Mouse (Mus musculus): Measurements from ENCODE around the gene Aurkb.
A peak's percentile ranks its signal among the peaks of the same experiment; 100 is the strongest.
"Not testable (repeated sequence)": the region's sequence is repeated elsewhere in the genome, so short reads cannot be mapped to it uniquely, and the experiment has no call there.

Aurkb gene

DNA sequence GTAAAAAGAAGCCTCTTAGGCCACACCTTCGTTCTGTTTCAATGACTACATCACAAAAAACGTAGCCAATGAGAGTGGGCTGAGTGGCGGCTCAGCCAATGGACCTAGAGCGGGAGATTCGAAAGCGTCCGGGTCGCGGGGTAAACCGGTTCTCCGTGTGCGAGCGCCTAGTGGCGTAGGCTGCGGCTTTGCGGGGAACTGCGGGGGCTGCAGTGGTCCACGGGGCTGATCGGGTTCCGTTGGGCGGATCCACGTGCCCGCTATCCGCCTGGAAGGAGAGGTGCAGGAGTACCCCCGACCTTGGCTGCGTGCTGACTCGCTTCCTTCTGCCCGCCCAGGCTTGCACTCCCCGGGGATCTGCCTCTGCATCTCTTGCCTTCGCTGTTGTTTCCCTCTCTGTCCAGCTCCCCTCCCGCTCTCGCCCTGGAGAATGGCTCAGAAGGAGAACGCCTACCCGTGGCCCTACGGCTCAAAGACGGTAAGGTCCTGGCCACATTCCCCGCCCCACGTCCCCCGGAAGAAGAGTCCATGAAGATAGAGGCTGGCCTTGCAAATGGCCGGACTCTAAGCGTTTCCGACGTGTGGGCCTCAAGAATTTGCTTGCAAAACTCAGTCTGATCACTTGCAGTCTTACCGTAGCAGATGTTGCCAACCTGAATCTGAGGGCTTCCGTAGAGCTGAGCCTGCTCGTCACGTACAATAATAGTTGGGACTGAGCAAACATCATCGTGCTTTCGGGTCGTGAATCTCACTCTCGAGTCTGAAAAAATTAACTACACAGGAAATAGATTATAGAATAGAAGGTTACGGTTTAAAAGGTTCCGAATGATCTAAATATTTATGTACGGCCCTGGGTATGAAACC is at the start of gene Aurkb:
TSS of gene Aurkb (plus strand) at position 117 of the 864 bp plus-strand sequence.
- DNase-seq = peak; percentile 64 to 76

DNA sequence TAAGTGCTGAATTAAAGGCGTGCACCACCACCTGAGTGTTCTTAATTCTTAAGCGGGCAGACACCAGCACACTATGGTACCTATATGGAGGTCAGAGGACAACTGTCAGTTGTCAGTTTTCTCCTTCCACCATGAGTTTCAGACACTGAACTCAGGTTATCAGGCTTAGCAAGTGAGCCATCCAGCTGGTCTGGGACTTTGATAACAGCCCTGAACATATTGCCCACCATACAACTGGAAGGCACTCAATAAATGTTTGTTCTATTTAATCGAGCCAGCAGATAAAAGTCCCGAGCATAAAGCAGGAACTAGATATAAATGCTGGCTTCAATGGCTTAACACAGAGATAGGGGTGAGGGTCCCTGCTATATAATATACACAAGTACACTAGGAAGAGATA is 48.4 kb upstream of the Aurkb start:
- no peak for DNase-seq

DNA sequence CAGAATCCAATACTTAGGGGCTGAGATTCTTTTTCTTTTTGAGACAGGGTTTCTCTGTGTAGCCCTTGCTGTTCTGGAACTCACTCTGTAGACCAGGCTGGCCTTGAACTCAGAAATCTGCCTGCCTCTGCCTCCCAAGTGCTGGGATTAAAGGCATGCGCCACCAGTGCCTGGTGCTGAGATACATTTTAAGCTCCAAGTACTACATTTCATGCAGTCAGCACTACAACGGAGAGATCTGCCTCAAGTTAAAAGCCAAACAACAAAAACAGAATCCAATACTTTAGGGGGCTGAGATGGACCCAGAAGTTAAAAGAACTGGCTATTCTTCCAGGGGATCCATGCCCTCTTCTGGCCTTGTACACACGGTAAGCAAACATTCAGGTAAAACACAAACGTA is 42.7 kb upstream of the Aurkb start:
- DNase-seq = not testable (repeated sequence)

DNA sequence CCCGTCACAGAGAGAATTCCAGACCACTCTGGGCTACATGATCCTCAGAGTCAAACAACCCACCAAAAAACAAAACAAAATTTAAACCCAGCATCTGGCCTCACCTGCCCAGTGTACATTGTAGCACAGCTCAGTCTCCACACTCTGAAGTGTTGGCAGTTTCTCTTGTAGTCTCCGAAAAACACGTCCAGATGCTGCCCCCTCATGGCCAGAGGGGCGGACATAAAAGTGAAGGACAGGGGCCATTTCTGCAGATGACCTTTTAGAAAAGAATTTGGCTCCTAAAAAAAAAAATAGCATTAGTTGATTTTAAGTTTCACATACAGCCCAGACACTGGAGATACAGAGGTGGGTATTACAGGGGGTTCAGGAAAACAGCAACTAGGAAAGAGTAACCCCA is 41.9 kb upstream of the Aurkb start:
- no peak for DNase-seq

DNA sequence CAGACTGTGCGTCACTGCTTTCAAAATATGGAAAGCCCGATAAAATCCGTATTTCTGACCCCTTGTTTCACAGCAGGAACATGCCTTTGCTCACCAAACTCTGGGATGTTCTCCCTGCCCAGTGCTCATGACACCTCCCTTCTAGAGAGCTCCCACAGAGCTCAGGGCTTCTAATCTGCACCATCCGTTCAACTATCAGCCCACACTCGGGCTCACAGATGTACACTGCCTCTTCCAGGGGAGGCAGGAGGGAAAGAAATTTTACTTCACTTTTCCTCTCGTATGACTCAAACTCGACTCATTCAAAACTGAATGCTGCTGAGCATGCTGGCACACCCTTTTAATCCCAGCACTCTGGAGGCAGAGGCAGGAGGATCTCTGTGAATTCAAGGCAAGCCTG is 40.3 kb upstream of the Aurkb start:
- no peak for DNase-seq

DNA sequence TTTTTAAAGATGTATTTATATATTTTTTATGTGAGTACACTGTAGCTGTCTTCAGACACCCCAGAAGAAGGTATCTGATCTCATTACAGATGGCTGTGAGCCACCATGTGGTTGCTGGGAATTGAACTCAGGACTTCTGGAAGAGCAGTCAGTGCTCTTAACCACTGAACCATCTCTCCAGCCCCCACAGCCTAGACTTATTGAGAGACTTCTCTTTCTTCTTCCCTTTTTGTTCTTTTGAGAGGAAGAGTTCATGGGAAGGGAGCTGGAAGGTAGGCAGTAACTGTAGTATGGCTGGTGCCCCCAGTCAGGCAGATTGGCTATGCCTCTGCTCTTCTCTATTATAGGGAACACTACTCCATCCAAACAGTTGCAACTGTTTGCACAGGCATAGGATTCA is 38.9 kb upstream of the Aurkb start:
- not testable (repeated sequence) for DNase-seq

DNA sequence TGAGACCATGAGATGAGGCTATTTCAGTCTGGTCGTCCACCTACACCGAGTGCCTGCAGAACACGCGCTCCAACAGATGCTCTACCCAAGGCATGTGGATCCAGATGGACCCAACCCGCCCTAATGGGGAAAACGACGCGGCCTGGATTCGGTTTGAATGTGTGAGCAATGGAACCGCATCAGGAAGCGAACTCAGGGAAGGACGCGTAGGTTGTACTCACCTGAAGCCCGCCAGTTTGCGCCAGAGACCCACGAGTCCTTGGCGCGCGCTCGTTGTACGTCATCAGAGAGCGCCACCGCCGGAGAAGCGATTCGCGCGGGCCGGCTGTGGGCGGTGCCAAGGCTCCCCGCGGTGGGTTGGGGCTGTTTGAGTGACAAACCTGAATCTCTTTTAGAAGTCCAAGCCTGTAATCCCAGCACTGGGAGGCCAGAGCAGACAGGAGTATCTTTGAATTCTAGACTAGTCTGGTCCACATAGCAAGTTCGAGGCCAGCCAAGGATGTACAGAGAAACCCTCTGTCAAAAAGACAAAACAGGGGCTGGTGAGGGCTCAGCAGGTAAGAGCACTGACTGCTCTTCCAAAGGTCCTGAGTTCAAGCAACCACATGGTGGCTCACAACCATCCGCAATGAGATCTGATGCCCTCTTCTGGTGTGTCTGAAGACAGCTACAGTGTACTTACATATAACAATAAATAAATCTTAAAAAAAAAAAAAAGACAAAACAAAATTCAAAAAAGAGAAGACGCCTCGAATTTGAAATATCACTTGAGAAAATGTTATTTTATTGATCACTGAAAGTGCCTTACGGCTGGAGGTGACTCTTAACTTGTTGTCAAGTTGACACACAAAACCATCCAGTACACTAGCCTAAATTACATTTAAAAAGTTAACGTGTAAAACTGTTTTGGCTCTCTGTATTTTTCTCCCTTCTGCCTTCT is 37.0 kb upstream of the Aurkb start, which contains the start of gene Pfas:
TSS of gene Pfas (minus strand) at position 279 of the 940 bp plus-strand sequence.
- DNase-seq = peak; percentile 82 to 84

DNA sequence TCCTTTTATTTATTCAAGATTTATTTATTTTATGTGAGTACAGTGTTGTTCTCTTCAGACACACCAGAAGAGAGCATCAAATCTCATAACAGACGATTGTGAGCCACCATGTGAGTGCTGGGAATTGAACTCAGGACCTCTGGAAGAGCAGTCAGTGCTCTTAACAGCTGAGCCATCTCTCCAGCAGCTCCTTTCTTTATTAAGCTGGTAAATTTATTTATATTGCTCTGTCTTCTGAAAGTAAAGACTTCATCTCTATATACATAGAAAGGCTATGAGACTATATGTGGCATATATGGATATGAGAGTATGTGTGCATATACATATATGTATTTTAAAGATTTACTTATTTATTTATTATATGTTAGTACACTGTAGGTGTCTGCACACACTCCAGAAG is 35.9 kb upstream of the Aurkb start:
- DNase-seq = no peak

DNA sequence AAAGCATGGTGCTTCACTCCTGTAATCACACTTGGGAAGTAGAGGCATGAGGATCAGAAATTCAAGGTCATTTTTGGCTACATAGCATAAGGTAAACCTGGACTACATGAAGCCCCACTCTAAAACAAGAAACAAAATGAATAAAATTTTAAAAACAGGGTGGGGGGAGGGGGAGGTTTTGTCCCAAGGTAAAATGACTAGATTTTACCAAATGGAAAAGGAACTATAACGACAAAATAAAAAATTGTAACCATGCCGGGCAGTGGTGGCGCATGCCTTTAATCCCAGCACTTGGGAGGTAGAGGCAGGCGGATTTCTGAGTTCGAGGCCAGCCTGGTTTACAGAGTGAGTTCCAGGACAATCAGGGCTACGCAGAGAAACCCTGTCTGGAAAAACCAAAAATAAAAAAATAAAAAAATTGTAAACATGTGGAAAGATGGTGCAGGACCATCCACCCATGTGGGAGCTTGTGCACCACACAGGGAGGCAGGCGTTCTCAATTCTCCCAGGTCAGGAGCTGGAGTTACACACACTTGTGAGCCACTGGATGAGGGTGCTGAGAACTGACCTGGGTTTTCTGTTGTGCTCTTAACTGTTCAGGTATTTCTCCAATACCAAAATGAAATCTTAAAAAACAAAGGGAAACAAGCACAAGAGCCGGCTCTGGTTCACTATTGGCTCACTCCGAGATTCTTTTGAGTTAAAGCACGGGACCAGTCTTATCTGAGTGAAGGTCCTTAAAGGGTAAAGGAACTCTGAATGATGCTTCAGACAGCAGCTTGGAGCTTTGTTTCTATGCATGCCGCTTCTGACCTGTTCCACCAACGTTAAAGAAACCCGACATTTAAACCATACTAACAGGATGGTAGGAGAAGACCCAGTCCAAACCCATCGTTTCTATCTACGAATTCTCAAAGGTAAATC is 34.8 kb upstream of the Aurkb start:
- no peak for DNase-seq

DNA sequence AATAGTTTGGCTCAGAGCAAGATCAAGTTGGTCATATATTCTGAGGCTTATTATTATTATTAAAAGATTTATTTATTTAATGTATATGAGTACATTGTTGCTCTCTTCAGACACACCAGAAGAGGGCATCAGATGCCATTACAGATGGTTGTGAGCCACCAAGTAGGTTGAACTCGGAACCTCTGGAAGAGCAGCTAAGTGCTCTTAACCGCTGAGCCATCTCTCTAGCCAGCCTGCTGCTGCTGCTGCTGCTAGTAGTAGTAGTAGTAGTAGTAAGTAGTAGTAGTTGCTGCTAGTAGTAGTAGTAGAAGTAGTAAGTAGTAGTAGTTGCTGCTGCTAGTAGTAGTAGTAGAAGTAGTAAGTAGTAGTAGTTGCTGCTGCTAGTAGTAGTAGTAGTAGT is 34.0 kb upstream of the Aurkb start:
- DNase-seq = not testable (repeated sequence)

DNA sequence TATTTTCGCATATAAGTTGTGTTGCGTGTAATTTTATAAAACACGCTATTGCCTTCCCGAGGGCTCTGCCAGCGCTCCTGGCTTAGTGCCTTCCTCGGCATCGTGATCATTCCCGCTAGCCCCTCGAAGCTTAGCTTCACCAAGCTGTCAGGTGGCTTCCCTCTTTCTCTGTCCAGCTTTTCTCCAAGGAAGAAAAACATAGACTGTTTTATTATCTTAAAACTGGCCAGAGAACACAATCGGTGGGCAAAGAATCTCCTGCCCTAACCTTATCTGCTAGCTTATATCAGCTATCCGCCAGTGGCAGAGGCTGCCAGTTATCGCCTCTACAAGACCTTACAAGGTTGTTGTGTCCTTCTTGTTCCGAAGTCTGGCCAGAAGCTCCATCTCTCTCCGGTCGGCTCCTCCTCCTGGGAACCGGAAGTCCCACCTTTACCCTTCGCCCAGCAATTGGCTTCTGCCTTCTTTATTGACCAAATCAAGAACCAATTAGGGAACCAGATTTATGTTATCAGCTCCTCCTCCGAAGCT is 33.3 kb upstream of the Aurkb start:
- DNase-seq = peak; percentile 72 to 81

DNA sequence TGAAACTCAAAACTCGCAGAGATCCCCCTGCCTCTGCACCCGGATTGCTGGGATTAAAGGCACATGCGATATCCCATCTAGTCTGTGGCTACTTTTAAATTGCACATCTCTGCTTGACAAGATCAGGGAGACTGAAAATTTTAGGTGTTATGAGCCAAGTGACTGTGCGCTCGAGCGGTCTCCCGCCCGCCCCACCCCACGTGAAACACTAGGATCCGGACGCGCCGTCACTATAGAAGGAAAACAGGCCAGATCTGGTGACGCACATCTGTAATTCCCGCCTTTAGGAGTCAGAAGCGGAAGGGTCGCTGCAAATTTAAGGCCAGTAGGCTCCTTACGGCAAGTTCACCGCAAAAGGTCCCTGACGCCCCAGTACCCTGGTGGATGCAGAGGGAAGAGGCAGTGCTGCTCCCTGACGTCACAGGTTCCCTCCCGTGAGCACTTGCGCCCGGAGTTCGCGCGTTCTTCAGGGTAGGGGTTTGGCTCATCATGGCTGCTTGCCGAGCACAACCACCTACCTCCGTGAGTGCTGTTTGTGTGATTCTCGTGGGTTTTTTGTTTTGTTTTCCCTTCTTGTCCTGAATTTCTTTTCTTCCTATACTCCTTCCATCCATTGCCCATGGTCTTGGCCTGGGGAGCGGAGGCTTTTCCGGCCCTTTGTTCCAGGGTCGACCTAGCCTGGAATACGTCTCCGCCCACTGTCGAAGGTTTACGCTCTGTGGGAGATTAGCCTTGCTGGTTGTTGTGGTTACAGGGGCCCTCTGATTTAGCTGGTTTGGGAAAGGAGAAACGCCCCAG is 29.6 kb upstream of the Aurkb start, which contains the start of gene Ctc1:
TSS of gene Ctc1 (plus strand) at position 268 of the 798 bp plus-strand sequence.
- DNase-seq = peak; percentile 83 to 88

DNA sequence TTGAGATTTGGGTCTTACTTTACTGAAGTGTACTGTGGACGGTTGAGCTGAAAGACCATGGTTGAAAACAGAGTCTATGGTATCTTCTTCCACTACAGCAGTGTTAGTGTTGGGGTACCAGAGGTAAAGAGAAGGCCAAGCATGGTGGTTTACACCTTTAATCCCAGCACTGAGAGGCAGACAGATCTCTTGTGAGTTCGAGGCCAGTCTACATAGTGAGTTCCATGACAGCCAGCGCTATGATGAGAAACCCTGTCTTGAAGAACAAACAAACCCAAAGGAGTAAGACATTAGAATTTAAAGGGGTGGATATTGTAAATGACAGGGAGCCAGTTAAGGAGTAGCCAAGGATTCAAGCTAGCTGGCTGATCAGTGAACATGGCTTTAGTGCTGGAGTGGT is 28.7 kb upstream of the Aurkb start:
- DNase-seq = no peak

DNA sequence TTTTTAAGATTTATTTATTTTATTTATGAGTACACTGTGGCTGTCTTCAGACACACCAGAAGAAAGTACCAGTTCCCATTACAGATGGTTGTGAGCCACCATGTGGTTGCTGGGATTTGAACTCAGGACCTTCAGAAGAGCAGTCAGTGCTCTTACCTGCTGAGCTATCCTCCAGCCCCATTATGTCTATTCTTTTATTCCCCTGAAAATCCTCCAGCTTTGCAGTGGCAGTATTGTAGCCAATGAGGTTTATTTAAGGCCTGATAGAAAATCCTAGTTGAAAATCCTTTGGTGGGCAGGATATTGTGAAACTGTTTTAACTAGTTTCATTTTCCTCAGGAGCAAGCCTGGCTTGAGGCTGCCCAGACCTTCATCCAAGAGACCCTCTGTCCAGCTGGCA is 24.8 kb upstream of the Aurkb start:
- DNase-seq = no peak

DNA sequence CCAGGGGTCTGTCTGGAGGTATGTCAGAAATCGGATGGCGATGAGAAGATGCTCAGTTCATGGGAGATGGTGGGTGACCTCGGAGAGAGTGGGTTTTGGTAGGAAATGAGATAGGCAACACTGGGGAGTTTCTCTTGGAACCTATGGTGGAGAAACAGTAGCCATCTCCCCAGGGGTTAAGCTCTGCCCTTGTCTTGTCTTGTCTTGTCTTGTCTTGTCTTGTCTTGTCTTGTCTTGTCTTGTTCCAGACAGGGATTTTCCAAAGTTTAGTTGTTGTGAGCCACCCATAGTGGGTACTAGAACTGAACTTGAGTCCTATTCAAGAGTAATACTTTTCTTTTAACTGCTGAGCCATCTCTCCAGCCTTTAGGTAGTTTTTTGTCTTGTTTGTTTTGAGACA is 18.9 kb upstream of the Aurkb start:
- no peak for DNase-seq

DNA sequence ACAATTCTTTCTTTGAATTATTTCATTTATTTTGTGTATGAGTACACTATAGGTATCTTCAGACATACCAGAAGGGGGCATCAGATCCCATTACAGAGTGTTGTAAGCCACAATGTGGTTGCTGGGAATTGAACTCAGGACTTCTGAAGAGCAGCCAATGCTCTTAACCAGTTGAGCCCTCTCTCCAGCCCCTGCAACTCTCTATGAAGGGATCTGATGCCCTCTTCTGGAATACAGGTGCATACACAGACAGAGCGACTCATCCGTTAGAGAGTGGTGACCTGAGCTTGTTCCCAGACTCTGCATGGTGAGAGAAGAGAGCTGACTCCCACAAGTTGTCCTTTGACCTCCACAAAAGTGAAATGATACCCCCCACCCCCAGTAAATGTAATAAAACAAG is 16.6 kb upstream of the Aurkb start:
- no peak for DNase-seq

DNA sequence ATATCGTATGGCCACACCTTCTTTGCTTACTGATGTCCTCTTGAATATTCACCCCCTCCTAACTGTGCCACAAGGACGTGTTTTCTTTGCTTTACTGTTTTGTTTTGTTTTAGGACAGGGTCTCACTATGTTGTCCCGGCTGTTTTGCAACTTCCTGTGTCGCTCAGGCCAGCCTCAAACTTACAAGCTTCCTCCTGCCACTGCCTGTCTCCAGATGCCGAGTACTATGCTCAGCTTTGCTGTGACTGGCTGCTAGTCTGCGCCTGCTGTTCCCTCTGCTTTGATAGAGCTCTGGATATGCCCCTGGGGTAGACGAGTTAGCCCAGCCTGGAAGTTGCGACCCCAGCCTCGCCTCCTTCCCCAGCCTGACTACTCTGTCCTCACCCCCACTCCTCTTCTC is 11.9 kb upstream of the Aurkb start:
- DNase-seq = no peak

DNA sequence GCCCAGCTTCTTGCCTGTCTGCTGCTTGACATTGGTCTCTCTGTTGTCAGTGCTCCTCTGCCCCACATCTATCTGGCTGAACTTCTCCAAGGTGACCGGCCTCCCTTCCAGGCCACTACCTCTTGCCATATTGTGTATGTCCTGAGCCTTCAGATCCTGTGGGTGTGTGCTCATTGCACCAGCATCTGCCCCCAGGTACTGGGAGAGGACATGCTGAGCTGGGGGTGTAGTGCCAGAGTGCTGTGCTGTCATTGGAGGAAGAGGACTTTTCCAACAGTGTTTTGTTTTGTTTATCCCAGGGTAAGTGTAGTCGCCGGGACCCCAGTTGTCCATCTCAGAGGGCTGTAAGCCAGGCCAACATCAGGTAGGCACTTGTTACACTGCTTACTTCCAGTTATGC is 10.9 kb upstream of the Aurkb start:
- no peak for DNase-seq

DNA sequence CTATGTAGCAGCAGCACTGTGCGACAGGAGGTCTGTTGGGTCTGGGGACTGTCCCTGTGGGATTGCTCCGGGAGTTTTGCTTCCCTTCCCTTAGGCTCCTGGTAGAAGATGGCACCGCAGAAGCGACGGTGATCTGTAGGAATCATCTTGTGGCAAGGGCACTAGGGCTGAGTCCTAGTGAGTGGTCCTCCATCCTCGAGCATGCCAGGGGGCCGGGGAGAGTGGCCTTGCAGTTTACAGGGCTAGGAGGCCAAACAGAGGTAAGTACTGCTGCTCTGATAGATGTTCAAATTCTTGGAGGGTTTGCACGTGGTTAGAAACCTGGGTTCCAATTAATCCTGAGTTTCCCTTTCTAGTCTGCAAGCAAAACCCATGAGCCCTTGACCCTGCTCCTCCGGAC is 10.0 kb upstream of the Aurkb start:
- no peak for DNase-seq

DNA sequence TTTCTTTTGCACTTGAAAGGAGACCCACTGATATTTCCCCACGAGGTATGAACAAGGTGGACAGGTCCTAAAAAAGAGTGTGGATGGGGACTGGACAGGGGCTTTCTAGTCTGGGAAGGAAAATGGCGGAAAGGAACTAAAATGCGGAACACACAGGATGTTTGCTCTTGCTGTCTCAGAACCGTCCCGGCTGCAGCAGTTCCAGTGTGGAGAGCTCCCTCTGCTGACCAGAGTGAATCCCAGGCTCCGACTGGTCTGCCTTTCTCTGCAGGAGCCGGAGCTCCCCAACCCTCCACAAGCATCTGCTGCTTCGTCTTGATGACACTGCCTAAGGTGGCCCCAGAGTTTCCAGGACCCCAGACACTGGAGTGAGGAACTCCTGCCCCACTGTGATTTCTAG is 9.6 kb upstream of the Aurkb start:
- peak; percentile 73 to 80 for DNase-seq

Measured in thymus, adult 18-20 months (tissue).